Mouse (Mus musculus) E14TG2a.4 (cell line): ENCODE results near the gene Prss36.

Experiments used
- H3K27me3 ChIP-seq: 2 replicates; pipeline ENCODE4 v1.6.1; 2014; ENCODE audit warnings: low read length, control low read depth; ENCODE audit not compliant: insufficient read depth
- H3K36me3 ChIP-seq: 2 replicates; pipeline ENCODE4 v1.6.1; 2014; ENCODE audit warnings: low read length, control low read depth; ENCODE audit not compliant: insufficient read depth
- H3K4me1 ChIP-seq: replicated peaks from 2 replicates; pipeline ENCODE4 v1.6.1; 2014; ENCODE audit warnings: low read depth, low read length, control low read depth
- H3K4me3 ChIP-seq: replicated peaks from 2 replicates; pipeline ENCODE4 v1.5.1; 2014; ENCODE audit warnings: mild to moderate bottlenecking, low read length
- H3K9me3 ChIP-seq: 2 replicates; pipeline ENCODE4 v1.6.1; 2014; ENCODE audit warnings: low read length, control low read depth
- CTCF ChIP-seq: conservative IDR thresholded peaks from 2 replicates; pipeline ENCODE4 v1.5.1; 2014; ENCODE audit warnings: low read length
- NANOG ChIP-seq: IDR thresholded peaks from 2 replicates; pipeline ENCODE4 v1.6.1; 2014; ENCODE audit warnings: borderline replicate concordance, low read length, mixed read lengths
- POU5F1 ChIP-seq: IDR thresholded peaks from 2 replicates; pipeline ENCODE4 v1.6.1; 2014; ENCODE audit warnings: low read length, borderline replicate concordance

Prss36 gene

GRCm38 (mm10) chr7:127888821-127889220 lies 57.7 kb downstream of the Prss36 start:
- Histone ChIP-seq H3K36me3 (peaks cover 100% of the 10 kb centered on the region), H3K27me3 (no peaks in the 10 kb centered on the region), H3K9me3 (no peaks in the 10 kb centered on the region), H3K4me3 (no peak overlapping the region), H3K4me1 (peaks cover 64% of the 10 kb centered on the region)
- no peak for TF ChIP-seq NANOG
- no peak for TF ChIP-seq CTCF
- no peak for TF ChIP-seq POU5F1

DNA sequence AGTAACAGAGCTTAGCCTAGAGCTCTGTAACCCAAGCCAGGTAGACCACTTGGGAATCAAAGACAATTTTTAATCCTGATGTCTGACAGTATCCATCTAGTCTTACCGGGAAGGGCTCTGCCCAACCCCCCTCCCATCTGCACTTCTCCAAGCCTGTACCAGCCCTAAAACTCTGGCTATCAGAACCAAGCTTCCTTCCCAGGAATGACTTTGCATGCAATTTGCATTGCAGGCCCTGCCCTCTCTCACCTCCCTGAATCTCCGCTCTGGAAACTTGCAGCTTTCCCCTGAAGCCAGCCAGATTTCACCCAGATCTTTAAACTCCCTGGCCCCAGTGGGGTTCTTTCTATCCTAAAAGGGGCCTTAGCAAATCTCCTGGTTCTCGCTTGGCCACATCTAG lies 58.7 kb downstream of the Prss36 start:
- Histone ChIP-seq H3K36me3 (peaks cover 100% of the 10 kb centered on the region), H3K4me3 (no peak overlapping the region)
- TF ChIP-seq POU5F1 (no peak), CTCF (no peak), NANOG (no peak)

DNA sequence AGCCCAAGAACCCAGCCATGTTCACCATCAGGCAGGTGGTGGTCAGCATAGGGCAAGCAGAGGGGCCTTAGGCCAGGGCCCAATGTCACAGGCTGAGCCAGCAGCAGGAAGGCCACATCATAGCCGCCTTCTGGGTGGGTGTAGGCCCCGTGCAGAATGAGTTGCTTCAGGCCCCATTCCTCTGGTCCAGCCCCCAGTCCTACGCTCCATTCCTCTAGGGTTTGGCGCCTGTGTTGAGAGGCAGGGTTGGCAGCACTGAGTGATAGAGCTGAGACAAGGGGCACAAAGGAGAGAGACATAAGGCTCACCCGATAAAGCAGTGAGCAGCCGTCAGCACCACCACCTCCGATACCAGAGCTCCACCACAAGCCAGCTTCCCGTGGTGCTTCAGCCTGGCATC lies 59.3 kb downstream of the Prss36 start:
- no peak overlapping the region for H3K4me3 ChIP-seq
- H3K4me1 ChIP-seq, result peaks cover 78% of the 10 kb centered on the region
- H3K27me3 ChIP-seq, result no peaks in the 10 kb centered on the region
- H3K9me3 ChIP-seq, result no peaks in the 10 kb centered on the region
- no peak for TF ChIP-seq POU5F1
- no peak for TF ChIP-seq CTCF
- no peak for TF ChIP-seq NANOG
- peaks cover 100% of the 10 kb centered on the region for H3K36me3 ChIP-seq

More for the DNA sequence above, 58.7 kb downstream of the Prss36 start:
- Histone ChIP-seq H3K4me1 (peaks cover 72% of the 10 kb centered on the region), H3K9me3 (no peaks in the 10 kb centered on the region), H3K27me3 (no peaks in the 10 kb centered on the region)

DNA sequence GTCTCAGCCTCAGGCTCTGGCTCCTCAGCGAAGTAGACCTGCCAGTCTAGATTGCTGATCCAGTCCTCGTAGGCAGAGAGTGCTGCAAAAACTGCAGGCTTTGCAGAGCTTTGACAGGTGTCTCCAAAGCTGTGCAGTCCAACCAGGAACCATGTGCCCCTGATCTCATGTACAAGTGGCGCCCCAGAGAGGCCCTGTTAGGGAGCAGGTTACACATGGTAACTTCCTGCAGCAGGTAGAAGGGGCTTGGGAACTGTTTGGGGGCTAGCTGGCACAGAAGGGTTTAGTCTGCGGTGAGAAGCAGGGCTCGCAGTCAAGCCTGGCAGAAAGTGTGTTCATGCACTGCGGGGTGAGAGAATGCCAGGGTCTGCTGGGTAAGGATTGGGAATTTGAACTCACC lies 60.0 kb downstream of the Prss36 start:
- Histone ChIP-seq H3K4me1 (peaks cover 85% of the 10 kb centered on the region), H3K36me3 (peaks cover 100% of the 10 kb centered on the region), H3K4me3 (no peak overlapping the region), H3K27me3 (no peaks in the 10 kb centered on the region), H3K9me3 (no peaks in the 10 kb centered on the region)
- no peak for TF ChIP-seq CTCF
- TF ChIP-seq POU5F1, result no peak
- no peak for TF ChIP-seq NANOG

DNA sequence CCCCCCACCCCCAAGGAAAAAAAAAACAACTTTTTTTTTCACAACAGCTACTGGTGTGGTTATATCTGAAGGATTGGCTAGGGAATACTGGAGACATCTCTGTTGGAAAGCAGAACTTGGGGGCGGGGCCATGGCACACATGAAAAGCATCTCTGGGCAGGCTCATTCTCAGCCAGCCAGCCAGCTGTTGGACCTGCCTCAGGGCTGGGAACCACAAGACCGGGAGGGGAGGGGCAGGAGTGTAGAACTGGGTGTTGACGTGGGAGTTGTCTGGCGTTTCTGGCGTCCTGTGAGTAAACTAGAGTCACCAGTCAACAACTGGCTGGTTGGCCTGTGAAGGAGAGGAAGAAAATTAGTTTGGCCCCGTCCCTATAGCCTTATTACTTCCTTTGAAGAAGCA lies 60.6 kb downstream of the Prss36 start:
- no peaks in the 10 kb centered on the region for H3K27me3 ChIP-seq
- H3K4me3 ChIP-seq, result no peak overlapping the region
- peaks cover 100% of the 10 kb centered on the region for H3K36me3 ChIP-seq
- peaks cover 87% of the 10 kb centered on the region for H3K4me1 ChIP-seq
- no peak for TF ChIP-seq NANOG
- no peaks in the 10 kb centered on the region for H3K9me3 ChIP-seq
